In the genomic region with DNA sequence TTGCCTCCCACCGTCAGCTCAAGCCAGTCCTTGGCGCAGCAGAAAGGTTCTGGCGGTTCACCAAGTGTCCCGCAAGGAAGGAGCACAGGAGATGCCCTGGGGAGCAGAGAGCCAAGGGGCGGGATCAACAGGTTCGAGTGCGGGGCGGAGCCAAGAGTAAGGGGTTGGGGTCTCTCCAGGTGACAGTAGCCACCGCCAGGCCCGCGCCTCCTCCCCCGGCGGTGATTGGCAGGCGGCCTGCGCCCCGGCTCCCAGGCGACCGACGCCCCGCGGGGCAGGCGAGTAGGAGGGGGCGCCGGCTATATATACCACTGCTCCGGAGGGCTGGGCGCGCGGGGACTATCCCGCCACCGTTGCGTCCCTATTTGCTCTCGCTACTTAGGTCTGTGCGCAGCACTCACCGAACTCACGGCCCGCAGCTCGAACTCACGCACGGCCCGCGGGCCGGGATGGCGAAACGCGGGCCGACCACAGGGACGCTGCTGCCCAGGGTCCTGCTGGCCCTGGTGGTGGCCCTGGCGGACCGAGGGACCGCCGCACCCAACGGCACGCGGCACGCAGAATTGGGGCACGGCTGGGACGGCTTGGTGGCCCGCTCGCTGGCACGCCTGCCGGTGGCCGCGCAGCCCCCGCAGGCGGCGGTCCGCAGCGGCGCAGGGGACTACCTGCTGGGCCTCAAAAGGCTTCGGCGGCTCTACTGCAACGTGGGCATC, we compare ENCODE assay signal across 10 mouse cellular contexts. TPM values are rescaled to one million over a fixed set of nuclear protein-coding genes. Genes with fewer than 3 reads are reported as not detected.
A peak's percentile ranks its signal among the peaks of the same experiment; 100 is the strongest.
DNase-seq lines count a peak whose midpoint lies in the region; ATAC-seq and TF ChIP-seq lines count a peak whose summit lies in the region.
"Had no signal": no experiment of that assay in that cellular context is flagged by ENCODE, and none has a peak within 500 bp of the region (broad histone marks: within the 10 kb centered on the region; RNA-seq: fewer than 3 reads in every experiment).

No protein-coding gene starts in this region.

- no peak for TF ChIP-seq CTCF in lung, postnatal 0 days (IDR thresholded peaks at IDR 0.05)

- peak; percentile 22 for DNase-seq in adrenal gland, postnatal 14 days
- no peak for DNase-seq in adrenal gland, adult 2 months
- no peak for DNase-seq in lung, postnatal 0 days (ENCODE audit: low spot score)
- no peak for DNase-seq in lung, postnatal 10 days
- DNase-seq in limb, embryonic 11.5 days (ENCODE audit: low spot score) = peak; percentile 41
- no peak for DNase-seq in urinary bladder, postnatal 36 days (ENCODE audit: low spot score in 2 of 2)
- no peak for DNase-seq in kidney, adult 9 months
- DNase-seq: kidney, postnatal 10 days had no signal

- 0 out of 2 replicates have a peak overlapping the region, but pooled peaks have one; percentile 17 for H3K4me2 ChIP-seq in lung, postnatal 0 days (replicated peaks; ENCODE audit: low read depth, low read length)
- peak overlapping the region; percentile 29; the same call in 1 of the 2 replicates for H3K4me2 ChIP-seq in limb, embryonic 11.5 days (ENCODE audit: low read depth, severe bottlenecking)
- peak overlapping the region; percentile 30 for H3K4me2 ChIP-seq in stomach, embryonic 15.5 days

- no peaks in the 10 kb centered on the region for H3K9me3 ChIP-seq in lung, postnatal 0 days (ENCODE audit: low read length)
- no peaks in the 10 kb centered on the region for H3K9me3 ChIP-seq in limb, embryonic 11.5 days (ENCODE audit: control insufficient read depth, low read length)
- no peaks in the 10 kb centered on the region for H3K9me3 ChIP-seq in stomach, embryonic 15.5 days

- no peaks in the 10 kb centered on the region for H3K36me3 ChIP-seq in lung, postnatal 0 days (ENCODE audit: insufficient read depth, low read length)
- H3K36me3 ChIP-seq in limb, embryonic 11.5 days (ENCODE audit: control insufficient read depth, insufficient read depth, low read length) = no peaks in the 10 kb centered on the region
- H3K36me3 ChIP-seq in stomach, embryonic 15.5 days = no peaks in the 10 kb centered on the region

- ATAC-seq in lung, postnatal 0 days = no peak
- no peak for ATAC-seq in limb, embryonic 11.5 days (ENCODE audit: insufficient number of reproducible peaks, low FRiP score, low TSS enrichment, low read depth)
- ATAC-seq in stomach, embryonic 15.5 days (ENCODE audit: insufficient read depth, low FRiP score, low read depth) = no peak

- no peak for TF ChIP-seq EP300 in lung, postnatal 0 days (IDR thresholded peaks at IDR 0.05)

- H3K4me3 ChIP-seq in lung, postnatal 0 days (ENCODE audit: low read depth, low read length) = peak overlapping the region; percentile 1; the same call in 1 of the 2 replicates
- peak overlapping the region; percentile 21 for H3K4me3 ChIP-seq in limb, embryonic 11.5 days (ENCODE audit: low read depth, low read length)
- H3K4me3 ChIP-seq in stomach, embryonic 15.5 days (replicated peaks) = peak overlapping the region; percentile 19; the same call in 1 of the 2 replicates

- no peaks in the 10 kb centered on the region for H3K4me1 ChIP-seq in lung, postnatal 0 days (ENCODE audit: insufficient read depth, low read depth, low read length)
- peaks cover 8% of the 10 kb centered on the region for H3K4me1 ChIP-seq in limb, embryonic 11.5 days (ENCODE audit: control insufficient read depth, insufficient read depth, low read length)
- peaks cover 13% of the 10 kb centered on the region for H3K4me1 ChIP-seq in stomach, embryonic 15.5 days

- no peak overlapping the region for H3K27ac ChIP-seq in lung, postnatal 0 days (ENCODE audit: low read length)
- no peak overlapping the region for H3K27ac ChIP-seq in limb, embryonic 11.5 days (replicated peaks; ENCODE audit: low read depth, low read length)
- no peak overlapping the region for H3K27ac ChIP-seq in stomach, embryonic 15.5 days

- 1% methylated on average over 65 of the region's 72 CpGs for WGBS in lung, postnatal 0 days
- under 1% methylated on average over 53 of the region's 72 CpGs for WGBS in limb, embryonic 11.5 days
- WGBS in stomach, embryonic 15.5 days = 2% methylated on average over 72 of the region's 72 CpGs

- no peak overlapping the region for H3K9ac ChIP-seq in lung, postnatal 0 days (replicated peaks; ENCODE audit: low read depth)
- peak overlapping the region; percentile 17; the same call in 1 of the 2 replicates for H3K9ac ChIP-seq in limb, embryonic 11.5 days (ENCODE audit: low read length)
- H3K9ac ChIP-seq in stomach, embryonic 15.5 days = no peak overlapping the region

- peaks cover 48% of the 10 kb centered on the region for H3K27me3 ChIP-seq in lung, postnatal 0 days (replicated peaks; ENCODE audit: insufficient read depth, low read length)
- H3K27me3 ChIP-seq in limb, embryonic 11.5 days (ENCODE audit: control insufficient read depth, insufficient read depth, low read length) = peaks cover 69% of the 10 kb centered on the region
- peaks cover 63% of the 10 kb centered on the region for H3K27me3 ChIP-seq in stomach, embryonic 15.5 days (replicated peaks)

RNA-seq across cellular contexts. Expression of a gene that starts 14.0 kb away (rescaled TPM):
- total RNA-seq in adrenal gland, postnatal 14 days (2021) = not detected in 2 replicates
- not detected for total RNA-seq in adrenal gland, adult 2 months (2021)
- not detected in 2 replicates for polyA plus RNA-seq in adrenal gland, adult 2 months (2012; rRNA removed)
- polyA plus RNA-seq in lung, postnatal 0 days (2015; fragmentation: Nextera tagmentation; extraction: Ambion mirVana) = not detected in 2 replicates
- polyA plus RNA-seq in limb, embryonic 11.5 days (2014; fragmentation: Nextera tagmentation; extraction: Ambion mirVana) = 0.17 and 0.78 TPM in 2 replicates
- not detected in 2 replicates for polyA plus RNA-seq in stomach, embryonic 15.5 days (2015; fragmentation: Nextera tagmentation; extraction: Ambion mirVana)
- total RNA-seq: common myeloid progenitor, adult 5-6 weeks had no signal

RNA-seq across cellular contexts. Expression of a gene that starts 23.3 kb away (rescaled TPM):
- total RNA-seq in adrenal gland, postnatal 14 days (2021) = 0.70 and 0.83 TPM in 2 replicates
- under 1 TPM; 0.81 to 0.93 TPM for total RNA-seq in adrenal gland, adult 2 months (2021)
- polyA plus RNA-seq in adrenal gland, adult 2 months (2012; rRNA removed) = 3.5 and 4.9 TPM in 2 replicates
- polyA plus RNA-seq in lung, postnatal 0 days (2015; fragmentation: Nextera tagmentation; extraction: Ambion mirVana) = not detected in 2 replicates
- 0.47 TPM in 1 of 2 replicates, not detected in the other for polyA plus RNA-seq in limb, embryonic 11.5 days (2014; fragmentation: Nextera tagmentation; extraction: Ambion mirVana)
- polyA plus RNA-seq in stomach, embryonic 15.5 days (2015; fragmentation: Nextera tagmentation; extraction: Ambion mirVana) = not detected in 2 replicates

RNA-seq across cellular contexts. Expression of a gene that starts 35.1 kb away (rescaled TPM):
- not detected in 2 replicates for total RNA-seq in adrenal gland, postnatal 14 days (2021)
- under 1 TPM in 1 of 2 experiments, not detected in 1; 0.14 TPM for total RNA-seq in adrenal gland, adult 2 months (2021)
- polyA plus RNA-seq in adrenal gland, adult 2 months (2012; rRNA removed) = 0.07 TPM in 1 of 2 replicates, not detected in the other
- polyA plus RNA-seq in lung, postnatal 0 days (2015; fragmentation: Nextera tagmentation; extraction: Ambion mirVana) = not detected in 2 replicates
- polyA plus RNA-seq in limb, embryonic 11.5 days (2014; fragmentation: Nextera tagmentation; extraction: Ambion mirVana) = 0.47 and 0.52 TPM in 2 replicates
- 0.09 and 0.21 TPM in 2 replicates for polyA plus RNA-seq in stomach, embryonic 15.5 days (2015; fragmentation: Nextera tagmentation; extraction: Ambion mirVana)
- total RNA-seq: common myeloid progenitor, adult 5-6 weeks had no signal

RNA-seq across cellular contexts. Expression of a gene that starts 53.7 kb away (rescaled TPM):
- total RNA-seq in adrenal gland, postnatal 14 days (2021) = 24.1 and 33.2 TPM in 2 replicates
- 10 to 100 TPM; 20.5 to 27.0 TPM for total RNA-seq in adrenal gland, adult 2 months (2021)
- 7.8 and 9.5 TPM in 2 replicates for polyA plus RNA-seq in adrenal gland, adult 2 months (2012; rRNA removed)
- 20.3 and 23.3 TPM in 2 replicates for polyA plus RNA-seq in lung, postnatal 0 days (2015; fragmentation: Nextera tagmentation; extraction: Ambion mirVana)
- polyA plus RNA-seq in limb, embryonic 11.5 days (2014; fragmentation: Nextera tagmentation; extraction: Ambion mirVana) = 22.6 and 23.3 TPM in 2 replicates
- 24.2 and 24.6 TPM in 2 replicates for polyA plus RNA-seq in stomach, embryonic 15.5 days (2015; fragmentation: Nextera tagmentation; extraction: Ambion mirVana)

Comparison
In these comparisons a context has a peak if more than half of its experiments do, and no peak if none do; other contexts are left out.
1. DNase-seq: peak in adrenal gland, postnatal 14 days (single experiment) and limb, embryonic 11.5 days (single experiment); none in adrenal gland, adult 2 months (single experiment), lung, postnatal 0 days (single experiment), lung, postnatal 10 days (single experiment), urinary bladder, postnatal 36 days (0 of 2) and kidney, adult 9 months (single experiment).
2. Peak in every context shown above with its lines, with median percentiles within 50 percentile points of each other: H3K4me2 ChIP-seq and H3K4me3 ChIP-seq.